Mouse (Mus musculus) heart, adult 9 months (tissue): Measurements from ENCODE around the gene Stk39.
A peak's percentile ranks its signal among the peaks of the same experiment; 100 is the strongest.

Experiments used
- DNase-seq, 2 experiments: peaks; one replicate each; pipeline ENCODE4 v3.0.0; 2022; ENCODE audit warnings: low spot score in 2 of 2

Stk39 gene

GRCm38 (mm10) chr2:68289961-68290360 lies 182.1 kb downstream of the Stk39 start:
- no peak for DNase-seq

GRCm38 (mm10) chr2:68289177-68289576 lies 182.9 kb downstream of the Stk39 start:
- no peak for DNase-seq

GRCm38 (mm10) chr2:68288106-68288505 lies 184.0 kb downstream of the Stk39 start:
- no peak for DNase-seq

GRCm38 (mm10) chr2:68284391-68284790 lies 187.7 kb downstream of the Stk39 start:
- peak; percentile 47 to 66 for DNase-seq

- no peak for DNase-seq
Observed at GRCm38 (mm10) chr2:68283021-68283548, 189.0 kb downstream of the Stk39 start.

- no peak for DNase-seq
Observed at GRCm38 (mm10) chr2:68281575-68281974, 190.5 kb downstream of the Stk39 start.

GRCm38 (mm10) chr2:68271301-68271700 lies 200.8 kb downstream of the Stk39 start:
- DNase-seq, result no peak

GRCm38 (mm10) chr2:68270836-68271235 lies 201.2 kb downstream of the Stk39 start:
- no peak for DNase-seq

- no peak for DNase-seq
Observed at GRCm38 (mm10) chr2:68269646-68270045, 202.4 kb downstream of the Stk39 start.

GRCm38 (mm10) chr2:68264826-68265225 lies 207.2 kb downstream of the Stk39 start:
- DNase-seq, result no peak

GRCm38 (mm10) chr2:68260911-68261310 lies 211.2 kb downstream of the Stk39 start:
- DNase-seq, result no peak

GRCm38 (mm10) chr2:68257571-68257970 lies 214.5 kb downstream of the Stk39 start:
- DNase-seq, result no peak

- DNase-seq, result no peak
Observed at GRCm38 (mm10) chr2:68256472-68256871, 215.6 kb downstream of the Stk39 start.

GRCm38 (mm10) chr2:68254756-68255155 lies 217.3 kb downstream of the Stk39 start:
- DNase-seq, result no peak

- no peak for DNase-seq
Observed at GRCm38 (mm10) chr2:68253222-68253621, 218.8 kb downstream of the Stk39 start.

- DNase-seq, result no peak
Observed at GRCm38 (mm10) chr2:68252048-68252758, 219.9 kb downstream of the Stk39 start.

- DNase-seq, result no peak
Observed at GRCm38 (mm10) chr2:68250897-68251296, 221.2 kb downstream of the Stk39 start.

- DNase-seq, result no peak
Observed at GRCm38 (mm10) chr2:68249855-68250424, 222.1 kb downstream of the Stk39 start.

GRCm38 (mm10) chr2:68246284-68246683 lies 225.8 kb downstream of the Stk39 start:
- no peak for DNase-seq

- DNase-seq, result no peak
Observed at GRCm38 (mm10) chr2:68244556-68244955, 227.5 kb downstream of the Stk39 start.

GRCm38 (mm10) chr2:68243879-68244553 lies 228.1 kb downstream of the Stk39 start:
- DNase-seq, result no peak

GRCm38 (mm10) chr2:68243273-68243672 lies 228.8 kb downstream of the Stk39 start:
- DNase-seq, result no peak

GRCm38 (mm10) chr2:68242069-68242468 lies 230.0 kb downstream of the Stk39 start:
- DNase-seq, result no peak
